Mouse (Mus musculus) right cerebral cortex, postnatal 10 days (tissue): Measurements from ENCODE around the gene Ugcg.
"Not testable (repeated sequence)": the region's sequence is repeated elsewhere in the genome, so short reads cannot be mapped to it uniquely, and the experiment has no call there.

ENCODE experiments used
- DNase-seq, 2 experiments: peaks; one replicate each; pipeline ENCODE4 v3.0.0; 2021; ENCODE audit warnings: low spot score in 2 of 2

Gene Ugcg

GRCm38 (mm10) chr4:59257866-59258265 is 68.8 kb downstream of the Ugcg start:
- DNase-seq = no peak

DNA sequence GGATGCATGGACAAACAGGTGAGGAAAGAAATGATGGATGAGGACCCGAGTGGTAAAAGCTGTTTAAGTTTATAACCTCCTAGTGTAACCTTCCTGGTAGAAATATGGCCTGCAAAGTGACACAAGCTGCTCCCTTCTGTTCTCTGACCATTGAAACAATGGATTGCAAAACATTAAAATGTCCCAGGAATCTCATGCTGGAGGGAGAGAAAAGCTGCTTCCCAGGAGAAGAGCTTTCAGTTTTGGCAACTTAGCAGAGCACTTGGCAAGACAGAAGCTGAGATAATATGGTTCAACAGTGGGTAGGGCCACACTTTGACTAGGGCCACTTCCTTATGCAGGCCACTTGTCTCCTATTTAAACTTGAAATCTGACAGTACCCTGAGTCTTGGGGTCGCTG is 69.7 kb downstream of the Ugcg start:
- DNase-seq = no peak

DNA sequence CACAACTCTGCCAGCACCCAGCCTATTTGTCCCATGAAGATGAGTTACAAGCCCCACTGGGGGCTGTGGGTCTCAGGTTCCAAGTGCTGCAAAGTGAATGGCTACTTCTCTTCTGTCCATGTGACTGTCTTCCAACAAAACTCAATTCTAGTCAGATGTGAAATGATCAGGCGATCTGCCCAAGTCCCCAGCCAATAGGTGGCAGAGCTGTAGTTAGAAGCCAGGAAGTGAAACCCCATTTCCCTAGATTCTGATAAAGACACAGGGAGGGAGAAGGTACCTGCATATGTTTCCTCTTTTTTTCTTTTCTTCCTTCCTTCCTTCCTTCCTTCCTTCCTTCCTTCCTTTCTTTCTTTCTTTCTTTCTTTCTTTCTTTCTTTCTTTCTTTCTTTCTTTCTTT is 70.7 kb downstream of the Ugcg start:
- no peak for DNase-seq

- DNase-seq = no peak
Observed at GRCm38 (mm10) chr4:59260871-59261515, 71.9 kb downstream of the Ugcg start.

GRCm38 (mm10) chr4:59261582-59261981 is 72.5 kb downstream of the Ugcg start:
- not testable (repeated sequence) for DNase-seq

- DNase-seq = no peak
Observed at GRCm38 (mm10) chr4:59262156-59262555, 73.1 kb downstream of the Ugcg start.

GRCm38 (mm10) chr4:59263418-59263817 is 74.4 kb downstream of the Ugcg start:
- no peak for DNase-seq

DNA sequence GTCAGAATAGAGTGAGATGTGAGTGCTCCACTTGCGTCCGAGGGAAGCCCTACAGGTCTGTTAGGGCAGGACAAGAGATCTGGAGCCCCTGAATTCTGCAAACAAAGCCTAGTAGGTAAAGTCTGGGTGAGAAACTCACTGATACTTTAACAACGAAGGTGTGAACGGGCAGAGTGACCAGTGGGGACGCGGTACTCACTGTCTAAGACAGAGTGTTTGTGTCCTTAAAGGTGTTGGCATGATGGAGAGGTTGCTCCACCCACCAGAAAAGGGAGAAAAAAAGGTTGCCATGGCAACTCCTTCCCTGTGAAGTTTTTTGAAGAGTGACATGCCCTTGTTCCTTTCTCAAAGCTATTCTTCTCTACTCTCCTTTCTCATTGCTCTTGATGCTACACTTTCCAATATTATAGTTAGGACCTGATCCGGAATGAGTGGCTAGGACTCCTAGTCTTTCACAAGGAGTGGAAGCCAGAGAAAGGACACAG is 75.6 kb downstream of the Ugcg start:
- no peak for DNase-seq

GRCm38 (mm10) chr4:59265182-59265581 is 76.1 kb downstream of the Ugcg start:
- no peak for DNase-seq

GRCm38 (mm10) chr4:59265631-59266030 is 76.6 kb downstream of the Ugcg start:
- no peak for DNase-seq
